Mouse (Mus musculus): ENCODE measurements around the gene Cnnm2. TPM values are rescaled to one million over a fixed set of nuclear protein-coding genes. Genes with fewer than 3 reads are reported as not detected.
A peak's percentile ranks its signal among the peaks of the same experiment; 100 is the strongest.

Cnnm2 gene
- polyA plus RNA-seq, 1 experiment from 2014 or later: 4.1 TPM

GRCm38 (mm10) chr19:46848381-46849268, 87.2 kb downstream of the Cnnm2 start:
- WGBS: 45% methylated on average over 14 of the region's 14 CpGs
- Histone ChIP-seq H3K36me3 (no peaks in the 10 kb centered on the region), H3K4me1 (peaks cover 9% of the 10 kb centered on the region), H3K4me2 (replicated peaks) (no peak overlapping the region), H3K27me3 (no peaks in the 10 kb centered on the region), H3K27ac (replicated peaks) (peak overlapping the region; percentile 68), H3K9ac (no peak overlapping the region), H3K9me3 (replicated peaks) (no peaks in the 10 kb centered on the region), H3K4me3 (replicated peaks) (no peak overlapping the region)
- ATAC-seq (ENCODE audit: insufficient number of reproducible peaks, low FRiP score, low TSS enrichment, low read depth): no peak; the same call in 1 of the 2 replicates

DNA sequence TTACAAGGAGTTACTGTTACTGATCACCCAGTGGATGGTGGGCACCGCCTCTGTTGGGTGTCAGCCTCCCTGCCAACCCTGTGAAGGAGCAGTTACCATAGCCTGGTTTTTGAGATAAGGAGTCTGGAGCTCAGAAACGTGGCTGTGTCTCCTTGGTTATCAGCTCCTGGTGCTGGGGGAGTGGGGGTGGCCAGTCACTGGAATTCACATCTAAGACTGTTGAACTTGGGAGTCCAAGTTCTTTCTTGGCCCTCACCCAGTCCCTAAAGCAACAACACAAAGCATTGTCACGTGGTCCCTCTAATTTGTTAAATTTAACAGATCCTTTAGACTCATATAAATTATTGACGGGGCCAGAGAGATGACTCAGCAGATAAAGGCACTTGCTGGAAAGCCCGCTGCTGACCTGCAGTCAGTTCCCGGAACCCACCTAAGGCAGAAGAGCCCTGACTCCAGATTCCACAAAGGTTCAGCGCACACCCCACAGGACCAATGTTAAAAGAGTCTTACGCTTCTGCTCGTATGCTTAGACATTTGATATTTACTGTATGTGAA, 88.1 kb downstream of the Cnnm2 start:
- Histone ChIP-seq H3K27ac (replicated peaks) (no peak overlapping the region), H3K4me1 (peaks cover 9% of the 10 kb centered on the region), H3K9ac (no peak overlapping the region), H3K4me2 (replicated peaks) (no peak overlapping the region), H3K4me3 (replicated peaks) (no peak overlapping the region), H3K9me3 (replicated peaks) (no peaks in the 10 kb centered on the region), H3K36me3 (no peaks in the 10 kb centered on the region), H3K27me3 (no peaks in the 10 kb centered on the region)
- no peak for ATAC-seq (ENCODE audit: insufficient number of reproducible peaks, low FRiP score, low TSS enrichment, low read depth)
- WGBS: 66% methylated on average over 9 of the region's 9 CpGs

DNA sequence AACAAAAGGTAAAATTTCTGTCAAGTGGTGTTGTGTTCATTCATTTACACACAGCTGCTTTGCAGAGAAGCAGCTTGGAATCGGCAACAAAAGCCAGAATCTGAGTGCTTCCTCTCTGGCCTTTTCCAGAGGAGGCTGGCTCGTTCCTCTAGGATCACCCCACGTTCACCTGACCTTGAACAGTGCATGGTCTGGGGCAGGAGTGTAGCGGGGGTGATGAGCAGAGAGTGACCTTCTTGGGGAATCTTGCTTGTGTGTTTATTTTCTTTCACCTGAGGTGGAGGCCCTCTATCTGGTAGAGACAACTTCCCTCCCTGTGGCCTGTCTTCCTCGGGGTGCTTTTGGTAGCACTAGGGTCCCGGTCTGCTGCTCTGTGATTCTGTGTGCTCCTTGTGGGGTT, 94.8 kb downstream of the Cnnm2 start:
- ATAC-seq (ENCODE audit: insufficient number of reproducible peaks, low FRiP score, low TSS enrichment, low read depth): no peak
- H3K4me2 ChIP-seq (replicated peaks): no peak overlapping the region
- WGBS: 60% methylated on average over 6 of the region's 6 CpGs

DNA sequence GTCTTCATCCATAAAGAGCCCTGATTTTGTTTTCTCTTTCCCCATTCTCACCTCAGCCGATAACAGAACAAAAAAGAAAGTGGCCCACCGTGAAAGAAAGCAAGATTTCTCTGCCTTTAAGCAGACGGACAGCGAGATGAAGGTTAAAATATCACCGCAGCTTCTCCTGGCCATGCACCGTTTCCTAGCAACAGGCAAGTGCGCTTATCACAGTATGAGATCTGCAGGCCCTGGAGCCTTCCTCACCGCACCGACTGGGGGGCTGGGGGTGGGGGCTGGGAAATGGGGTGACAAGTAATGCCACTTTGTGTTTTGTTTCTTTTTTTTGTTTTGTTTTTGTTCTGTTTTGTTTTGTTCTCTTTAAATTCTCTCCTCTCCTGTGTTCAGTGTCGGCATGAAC, 95.4 kb downstream of the Cnnm2 start:
- no peak overlapping the region for H3K4me2 ChIP-seq (replicated peaks)
- no peaks in the 10 kb centered on the region for H3K9me3 ChIP-seq (replicated peaks)
- no peak for ATAC-seq (ENCODE audit: insufficient number of reproducible peaks, low FRiP score, low TSS enrichment, low read depth)

More for the DNA sequence above, 94.8 kb downstream of the Cnnm2 start:
- H3K27ac ChIP-seq (replicated peaks): no peak overlapping the region
- H3K27me3 ChIP-seq: no peaks in the 10 kb centered on the region
- H3K4me1 ChIP-seq: no peaks in the 10 kb centered on the region
- H3K9me3 ChIP-seq (replicated peaks): no peaks in the 10 kb centered on the region
- no peak overlapping the region for H3K4me3 ChIP-seq (replicated peaks)
- no peak overlapping the region for H3K9ac ChIP-seq
- H3K36me3 ChIP-seq: no peaks in the 10 kb centered on the region

GRCm38 (mm10) chr19:46857277-46857989, 96.0 kb downstream of the Cnnm2 start:
- H3K9me3 ChIP-seq (replicated peaks): no peaks in the 10 kb centered on the region
- H3K27me3 ChIP-seq: no peaks in the 10 kb centered on the region
- no peak overlapping the region for H3K27ac ChIP-seq (replicated peaks)
- H3K4me3 ChIP-seq (replicated peaks): no peak overlapping the region
- no peaks in the 10 kb centered on the region for H3K4me1 ChIP-seq
- H3K36me3 ChIP-seq: no peaks in the 10 kb centered on the region
- no peak overlapping the region for H3K4me2 ChIP-seq (replicated peaks)
- WGBS: 55% methylated on average over 9 of the region's 9 CpGs
- no peak overlapping the region for H3K9ac ChIP-seq
- 0 out of 2 replicates have a peak, but pooled peaks have one; percentile 43 for ATAC-seq (ENCODE audit: insufficient number of reproducible peaks, low FRiP score, low TSS enrichment, low read depth)

More for the DNA sequence above, 95.4 kb downstream of the Cnnm2 start:
- Histone ChIP-seq H3K4me1 (no peaks in the 10 kb centered on the region), H3K27ac (replicated peaks) (no peak overlapping the region), H3K9ac (no peak overlapping the region), H3K36me3 (no peaks in the 10 kb centered on the region), H3K27me3 (no peaks in the 10 kb centered on the region), H3K4me3 (replicated peaks) (no peak overlapping the region)
- WGBS: 41% methylated on average over 10 of the region's 10 CpGs

DNA sequence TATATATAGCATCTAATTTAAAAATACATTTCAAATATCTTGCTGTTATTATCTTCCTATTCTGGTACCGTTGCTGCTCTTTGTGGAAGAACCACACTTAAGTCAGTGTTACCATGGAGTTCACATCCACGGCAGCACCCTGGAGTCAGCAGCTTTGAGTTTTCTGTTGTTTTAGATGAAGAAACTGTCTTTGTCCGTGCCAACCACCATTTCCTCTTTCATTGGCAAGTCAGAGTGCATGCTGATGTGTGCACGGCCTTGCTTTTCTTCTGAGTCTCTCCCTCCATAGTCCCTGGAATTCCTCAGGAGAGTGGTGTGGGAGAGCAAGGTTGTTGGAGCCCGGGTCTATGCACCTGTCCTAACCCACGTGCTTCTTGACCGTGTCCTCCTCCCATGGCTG, 96.8 kb downstream of the Cnnm2 start:
- H3K9ac ChIP-seq: no peak overlapping the region
- H3K4me3 ChIP-seq (replicated peaks): no peak overlapping the region
- no peak overlapping the region for H3K27ac ChIP-seq (replicated peaks)
- no peaks in the 10 kb centered on the region for H3K36me3 ChIP-seq
- H3K4me2 ChIP-seq (replicated peaks): no peak overlapping the region
- 89% methylated on average over 7 of the region's 7 CpGs for WGBS
- H3K4me1 ChIP-seq: no peaks in the 10 kb centered on the region
- no peaks in the 10 kb centered on the region for H3K9me3 ChIP-seq (replicated peaks)
- ATAC-seq (ENCODE audit: insufficient number of reproducible peaks, low FRiP score, low TSS enrichment, low read depth): no peak
- H3K27me3 ChIP-seq: no peaks in the 10 kb centered on the region

GRCm38 (mm10) chr19:46862556-46862955, 101.2 kb downstream of the Cnnm2 start:
- Histone ChIP-seq H3K4me2 (replicated peaks) (no peak overlapping the region), H3K9ac (no peak overlapping the region), H3K36me3 (no peaks in the 10 kb centered on the region), H3K27ac (replicated peaks) (no peak overlapping the region), H3K4me1 (peaks cover 3% of the 10 kb centered on the region; the same call in 1 of the 2 replicates), H3K9me3 (replicated peaks) (no peaks in the 10 kb centered on the region), H3K27me3 (no peaks in the 10 kb centered on the region), H3K4me3 (replicated peaks) (no peak overlapping the region)
- WGBS: 35% methylated on average over 3 of the region's 3 CpGs
- ATAC-seq (ENCODE audit: insufficient number of reproducible peaks, low FRiP score, low TSS enrichment, low read depth): no peak

DNA sequence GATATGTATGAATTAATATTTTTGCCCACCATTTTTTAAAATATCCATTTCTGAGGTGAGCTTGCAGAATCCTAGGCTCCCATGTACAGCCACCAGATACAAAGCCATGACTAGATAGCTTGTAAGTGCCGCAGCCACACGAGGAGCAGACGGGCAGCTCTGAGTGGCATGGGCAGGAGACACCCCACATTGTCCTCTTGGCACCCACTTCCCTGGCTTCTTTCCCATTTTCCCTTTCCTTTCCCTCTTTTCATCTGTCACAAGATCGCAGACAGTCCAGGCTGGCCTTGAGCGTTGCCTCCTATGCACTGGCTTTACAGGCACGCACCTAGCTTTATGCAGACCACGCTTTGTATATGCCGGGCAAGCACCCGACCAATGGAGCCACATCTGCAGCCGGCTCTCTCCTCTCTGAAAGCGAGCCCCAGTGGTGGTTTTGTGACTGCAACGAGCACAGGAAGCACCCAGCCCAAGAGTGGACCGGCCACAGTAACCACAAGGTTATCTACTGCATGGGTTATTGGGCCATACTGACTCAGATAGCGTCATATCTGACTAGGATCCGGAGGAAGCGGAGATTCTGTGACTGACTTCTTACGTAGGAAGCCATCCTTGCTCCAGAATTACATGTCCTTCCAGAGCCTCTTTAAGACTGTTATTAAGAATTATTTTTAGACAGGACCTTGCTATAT, 102.0 kb downstream of the Cnnm2 start:
- no peaks in the 10 kb centered on the region for H3K36me3 ChIP-seq
- H3K9me3 ChIP-seq (replicated peaks): no peaks in the 10 kb centered on the region
- no peak overlapping the region for H3K4me2 ChIP-seq (replicated peaks)
- no peak overlapping the region for H3K4me3 ChIP-seq (replicated peaks)
- no peak for ATAC-seq (ENCODE audit: insufficient number of reproducible peaks, low FRiP score, low TSS enrichment, low read depth)
- no peak overlapping the region for H3K27ac ChIP-seq (replicated peaks)
- peaks cover 3% of the 10 kb centered on the region; the same call in 1 of the 2 replicates for H3K4me1 ChIP-seq
- H3K27me3 ChIP-seq: no peaks in the 10 kb centered on the region
- no peak overlapping the region for H3K9ac ChIP-seq
- 86% methylated on average over 17 of the region's 17 CpGs for WGBS

GRCm38 (mm10) chr19:46864079-46864478, 102.7 kb downstream of the Cnnm2 start:
- Histone ChIP-seq H3K36me3 (no peaks in the 10 kb centered on the region), H3K4me2 (replicated peaks) (no peak overlapping the region), H3K4me1 (peaks cover 6% of the 10 kb centered on the region; the same call in 1 of the 2 replicates), H3K9ac (no peak overlapping the region), H3K4me3 (replicated peaks) (no peak overlapping the region), H3K27ac (replicated peaks) (no peak overlapping the region), H3K9me3 (replicated peaks) (no peaks in the 10 kb centered on the region), H3K27me3 (no peaks in the 10 kb centered on the region)
- no peak for ATAC-seq (ENCODE audit: insufficient number of reproducible peaks, low FRiP score, low TSS enrichment, low read depth)
- WGBS: 49% methylated on average over 6 of the region's 6 CpGs

DNA sequence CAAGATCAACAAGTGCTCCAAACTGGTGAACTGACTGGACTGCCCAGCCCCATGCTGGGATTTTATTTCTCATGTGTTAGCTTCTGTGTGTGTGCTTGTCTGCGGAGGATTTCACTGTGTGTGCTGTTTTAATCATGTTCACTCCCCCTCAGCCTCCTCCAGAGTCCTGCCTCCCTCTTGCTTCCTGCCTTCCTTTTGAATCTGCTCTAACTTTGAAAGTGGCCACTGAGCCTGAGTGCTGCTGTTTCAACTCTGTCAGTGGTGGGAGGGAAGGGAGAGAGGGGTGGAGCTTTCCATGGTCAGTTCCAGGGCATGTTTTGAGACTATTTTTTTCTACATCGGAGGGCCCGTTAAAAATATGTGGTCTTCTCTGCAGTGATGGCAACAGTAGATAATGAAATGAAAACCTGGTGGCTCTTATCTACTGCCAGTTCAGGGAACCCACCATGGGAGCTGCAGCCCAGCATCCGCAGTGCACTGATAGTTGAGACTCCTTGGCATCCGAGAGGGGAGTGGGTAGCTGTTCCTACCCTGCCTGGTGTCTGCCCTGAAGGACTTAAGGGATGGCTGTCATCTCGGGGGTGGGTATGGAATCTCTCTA, 103.4 kb downstream of the Cnnm2 start:
- Histone ChIP-seq H3K9ac (no peak overlapping the region), H3K4me1 (peaks cover 10% of the 10 kb centered on the region), H3K27me3 (no peaks in the 10 kb centered on the region), H3K36me3 (no peaks in the 10 kb centered on the region), H3K27ac (replicated peaks) (no peak overlapping the region), H3K9me3 (replicated peaks) (no peaks in the 10 kb centered on the region), H3K4me2 (replicated peaks) (no peak overlapping the region), H3K4me3 (replicated peaks) (no peak overlapping the region)
- WGBS: 51% methylated on average over 6 of the region's 6 CpGs
- no peak for ATAC-seq (ENCODE audit: insufficient number of reproducible peaks, low FRiP score, low TSS enrichment, low read depth)

All from embryonic facial prominence, embryonic 15.5 days (tissue).